Mouse (Mus musculus) bone marrow, adult 2 months (tissue): ENCODE measurements around the gene Auts2.

Experiments used
- CTCF ChIP-seq: fragments of 200-500 bp; IDR thresholded peaks from 2 replicates; pipeline ENCODE4 v1.5.1; 2011; ENCODE audit warnings: low read length, control low read depth; ENCODE audit not compliant: control insufficient read depth, insufficient read depth
- POLR2A ChIP-seq: fragments of 200-500 bp; IDR thresholded peaks from 2 replicates; pipeline ENCODE4 v1.6.1; 2011; ENCODE audit warnings: low read depth, mild to moderate bottlenecking, control low read depth, low read length, borderline replicate concordance; ENCODE audit not compliant: control insufficient read depth

GRCm38 (mm10) chr5:131922759-131923158, 620.4 kb downstream of the Auts2 start:
- no peak for TF ChIP-seq CTCF
- TF ChIP-seq POLR2A, result no peak
